Mouse (Mus musculus): Measurements from ENCODE around the gene Saxo1.

DNA sequence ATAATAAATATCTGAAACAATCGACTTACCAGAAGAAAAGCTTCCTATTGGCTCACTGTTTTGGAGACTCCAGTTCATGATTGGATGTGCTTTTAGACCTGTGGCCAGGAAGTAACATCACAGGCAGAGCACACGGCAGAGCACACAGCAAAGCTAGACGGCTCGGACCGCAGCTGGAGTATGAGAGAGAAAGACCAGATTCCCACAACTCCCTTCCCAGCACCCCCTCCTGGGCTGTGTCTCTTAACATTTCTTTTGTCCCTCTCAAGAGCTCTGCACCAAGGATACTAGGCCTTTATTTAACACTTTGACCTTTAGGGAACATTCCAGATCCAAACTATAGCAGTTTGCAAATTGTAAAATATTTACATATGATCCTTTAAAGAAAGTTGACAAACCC is 19.2 kb downstream of the Saxo1 start:
- TF ChIP-seq CTCF (IDR thresholded peaks at IDR 0.05; ENCODE audit: low read depth, low read length): no peak
- TF ChIP-seq GATA1 (IDR thresholded peaks at IDR 0.05; ENCODE audit: borderline replicate concordance, low read length): no peak

Data from G1E (cell line).